Mouse (Mus musculus) telencephalon, adult 2 months (tissue): ENCODE data around the gene Zfp882.
"Not testable (repeated sequence)": the region's sequence is repeated elsewhere in the genome, so short reads cannot be mapped to it uniquely, and the experiment has no call there.

Source experiments
- DNase-seq: peaks from one replicate; pipeline ENCODE4 v3.0.0-alpha.2; 2011; ENCODE audit warnings: low read depth, low spot score

The Zfp882 gene

DNA sequence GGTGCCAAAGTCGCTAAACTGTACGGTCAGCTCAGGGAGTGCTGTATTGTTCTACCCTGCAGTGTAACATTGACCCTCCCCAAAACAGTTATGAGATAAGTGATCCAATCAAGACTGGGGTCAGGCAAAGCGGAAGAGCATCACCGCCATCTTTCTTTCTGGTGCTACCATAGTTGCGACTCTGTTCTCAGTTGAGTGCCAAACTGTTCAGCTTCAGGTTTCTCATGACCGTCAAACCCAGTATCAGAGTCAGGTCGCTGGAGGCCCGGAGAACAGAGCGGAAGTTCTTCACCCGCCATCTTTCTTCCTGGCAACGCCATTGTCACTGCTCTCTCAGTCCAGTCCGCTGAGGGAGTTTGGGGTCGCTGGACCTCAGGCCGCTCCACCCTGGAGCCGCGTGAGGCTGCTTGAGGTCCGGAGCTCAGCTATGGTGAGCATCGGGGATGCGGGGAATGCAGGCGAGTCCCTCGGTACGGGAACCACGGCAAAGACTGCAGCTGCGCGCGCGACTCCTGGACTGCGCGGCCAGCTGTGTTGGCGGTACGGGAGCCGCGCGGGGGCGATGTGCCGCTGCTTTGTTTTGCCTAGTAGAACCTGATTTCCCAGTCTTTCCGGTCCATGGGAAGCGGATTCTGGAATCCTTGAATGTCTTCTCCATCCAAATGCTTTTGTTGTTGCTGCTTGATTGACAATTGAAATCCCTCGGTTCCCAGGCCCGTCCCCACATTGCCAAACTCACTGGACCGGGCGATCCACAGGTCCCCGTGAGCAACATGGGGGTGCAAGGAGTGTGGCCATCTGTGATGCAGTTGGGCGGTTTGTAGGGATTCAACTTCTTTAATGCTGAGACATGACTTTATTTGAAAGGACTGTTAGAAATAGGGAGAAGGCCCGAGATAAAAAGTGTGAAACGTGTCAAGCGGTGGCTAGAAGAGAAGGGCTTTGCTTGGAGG, at the start of gene Zfp882, which contains the start of gene Zfp617:
Zfp882 (plus strand) TSS at position 300 of the 953 bp plus-strand sequence.
Zfp617 (plus strand) TSS at position 327 of the 953 bp plus-strand sequence.
- DNase-seq = peak; percentile 94

DNA sequence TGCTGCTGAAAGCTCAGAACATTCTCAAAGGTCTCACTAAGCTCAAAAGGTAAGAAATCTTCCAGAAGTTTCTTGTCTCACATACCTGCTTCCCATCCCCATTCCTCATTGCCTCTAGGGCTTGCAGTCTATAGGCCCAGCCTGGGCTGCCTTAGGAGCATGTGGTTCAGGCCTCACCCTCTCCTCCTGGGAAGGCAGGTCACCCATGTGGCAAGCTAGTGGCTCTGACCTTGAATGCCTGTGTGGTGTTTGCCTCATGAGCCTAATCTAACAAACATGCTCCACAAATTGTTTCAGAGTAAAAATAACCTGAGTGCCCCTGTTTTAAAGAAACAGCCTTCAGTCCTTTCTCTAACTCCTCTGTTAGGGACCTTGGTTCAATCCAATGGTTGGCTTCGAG, 46.9 kb upstream of the Zfp882 start:
- DNase-seq = not testable (repeated sequence)

- not testable (repeated sequence) for DNase-seq
Observed at GRCm38 (mm10) chr8:71862038-71862437, 46.4 kb upstream of the Zfp882 start.

DNA sequence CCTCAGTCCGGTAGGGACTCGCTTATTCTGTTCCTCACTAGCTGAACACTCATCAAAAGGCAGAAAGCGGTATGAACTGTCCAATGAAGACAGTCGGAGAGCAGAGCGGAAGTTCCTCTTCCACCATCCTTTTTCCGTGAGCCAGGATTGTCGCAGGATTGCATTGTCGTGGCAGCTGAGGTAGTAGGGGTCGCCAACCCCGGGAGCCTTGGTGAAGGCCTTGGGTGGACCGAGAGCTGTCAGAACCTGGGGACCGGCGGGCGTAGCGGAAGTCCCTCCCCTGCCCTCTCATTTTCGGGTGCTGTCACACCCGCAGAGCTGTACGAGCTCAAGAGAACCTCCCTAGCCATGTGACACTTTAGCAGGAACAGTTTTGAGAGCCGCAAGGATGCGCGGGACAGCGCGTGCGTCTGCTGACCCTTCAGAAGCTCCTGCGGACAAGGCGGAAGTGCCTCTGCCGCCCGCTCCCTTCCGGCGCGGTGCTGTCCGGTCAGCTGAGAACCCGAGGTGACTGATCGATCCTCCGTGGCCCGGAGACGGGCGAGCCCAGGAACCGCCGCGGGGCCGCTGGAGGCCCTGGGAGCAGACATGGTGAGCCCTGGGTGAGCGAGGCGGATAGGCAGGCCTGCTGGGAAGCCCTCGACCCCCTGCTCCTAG, 26.7 kb upstream of the Zfp882 start, which contains the start of gene Zfp709:
Zfp709 (plus strand) TSS at position 402 of the 657 bp plus-strand sequence.
- DNase-seq = peak; percentile 85

GRCm38 (mm10) chr8:71900666-71901065, 7.7 kb upstream of the Zfp882 start:
- not testable (repeated sequence) for DNase-seq

DNA sequence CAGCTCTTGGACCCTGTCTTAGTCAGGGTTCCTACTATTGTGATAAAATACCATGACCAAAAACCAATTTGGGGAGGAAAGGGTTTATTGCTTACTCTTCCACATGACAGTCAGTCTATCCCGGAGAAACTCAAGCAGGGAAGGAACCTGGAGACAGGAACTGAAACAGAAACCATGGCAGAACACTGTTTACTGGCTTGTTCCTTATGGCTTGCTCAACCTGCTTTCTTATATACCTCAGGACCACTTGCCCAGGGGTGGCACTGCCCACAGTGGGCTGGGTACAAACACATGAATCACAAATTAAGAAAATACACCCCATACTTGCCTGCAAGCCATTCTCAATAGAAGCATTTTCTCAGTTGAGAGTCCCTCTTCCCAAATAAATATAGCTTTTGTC, 5.3 kb upstream of the Zfp882 start:
- not testable (repeated sequence) for DNase-seq

DNA sequence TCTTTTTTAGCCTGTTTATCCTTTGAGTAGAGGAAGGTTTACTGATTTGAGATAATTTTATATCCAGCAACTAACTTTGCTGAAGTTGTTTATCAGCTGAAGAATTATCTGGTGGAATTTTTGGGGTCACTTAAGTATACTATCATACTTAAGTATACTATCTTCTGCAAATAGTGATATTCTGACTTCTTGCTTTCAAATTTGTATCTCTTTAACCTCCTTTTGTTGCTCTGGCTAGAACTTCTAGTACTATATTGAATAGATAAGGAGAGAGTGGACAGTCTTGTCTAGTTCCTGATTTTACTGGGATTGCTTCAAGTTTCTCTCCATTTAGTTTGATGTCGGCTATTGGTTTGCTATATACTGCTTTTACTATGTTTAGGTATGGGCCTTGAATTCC, 1.6 kb upstream of the Zfp882 start:
- no peak for DNase-seq

DNA sequence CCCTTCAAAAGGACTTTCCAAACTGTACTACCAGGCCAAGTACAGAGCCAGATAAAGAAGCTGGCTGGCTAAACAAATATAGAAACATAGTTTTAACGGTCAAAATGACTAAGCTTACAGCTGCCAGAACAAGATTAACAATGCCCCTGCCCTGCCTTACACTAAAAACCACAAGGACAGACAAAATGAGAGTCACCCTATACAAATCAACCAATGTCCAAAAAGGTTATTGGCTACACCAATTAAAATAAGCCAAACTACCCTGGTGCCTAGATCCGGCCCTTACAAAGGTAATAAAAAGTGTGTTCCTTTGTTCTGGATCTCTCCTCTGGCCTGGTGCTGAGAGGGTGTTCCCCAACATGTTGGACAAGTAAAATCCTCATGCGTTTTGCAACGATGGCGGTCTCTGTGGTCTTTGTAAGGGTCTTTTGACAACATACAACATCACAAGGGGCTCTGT, 580 bp upstream of the Zfp882 start:
- no peak for DNase-seq

- DNase-seq = no peak
Observed at GRCm38 (mm10) chr8:71912286-71912685, 3.9 kb downstream of the Zfp882 start.

DNA sequence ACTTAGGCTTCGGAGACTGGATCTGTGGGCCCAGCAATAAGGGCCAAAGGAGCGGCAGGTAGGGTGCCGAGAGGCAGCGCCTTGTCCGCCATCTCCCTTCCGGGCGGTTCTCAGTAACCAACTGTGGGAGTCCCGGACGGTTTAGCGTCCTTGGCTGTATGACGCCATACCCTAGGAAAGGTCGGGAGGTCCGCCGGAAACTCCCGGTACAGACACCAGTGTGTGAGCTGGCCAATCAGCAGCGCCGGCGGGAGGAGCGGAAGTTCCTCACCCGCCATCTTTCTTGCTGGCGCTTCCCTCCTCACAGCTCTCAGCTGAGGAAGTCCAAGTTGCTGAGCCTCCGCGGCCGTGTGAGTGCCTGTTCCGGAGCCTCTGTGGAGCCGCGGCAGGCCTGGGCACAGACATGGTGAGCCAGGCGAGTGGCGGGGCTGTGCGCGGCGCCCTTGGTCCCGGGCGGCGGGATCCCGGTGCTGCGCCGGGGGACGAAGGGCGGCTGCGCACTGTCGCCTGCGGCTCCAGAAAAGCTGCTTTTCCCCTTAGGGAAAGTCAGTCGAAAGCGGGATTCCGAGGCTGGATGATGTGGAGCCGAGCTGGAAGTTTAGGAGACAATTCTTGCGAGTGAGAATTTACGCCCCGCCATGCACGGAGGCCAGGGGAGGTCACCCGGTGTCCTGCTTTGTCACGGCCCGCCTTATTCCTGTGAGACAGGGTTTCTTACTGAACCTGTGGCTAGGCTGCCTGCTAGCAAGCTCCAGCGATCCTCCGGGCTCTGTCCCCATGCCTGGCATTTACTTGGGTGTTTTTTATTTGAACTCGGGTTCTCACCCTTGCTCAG, 14.4 kb downstream of the Zfp882 start:
- DNase-seq = peak; percentile 96

DNA sequence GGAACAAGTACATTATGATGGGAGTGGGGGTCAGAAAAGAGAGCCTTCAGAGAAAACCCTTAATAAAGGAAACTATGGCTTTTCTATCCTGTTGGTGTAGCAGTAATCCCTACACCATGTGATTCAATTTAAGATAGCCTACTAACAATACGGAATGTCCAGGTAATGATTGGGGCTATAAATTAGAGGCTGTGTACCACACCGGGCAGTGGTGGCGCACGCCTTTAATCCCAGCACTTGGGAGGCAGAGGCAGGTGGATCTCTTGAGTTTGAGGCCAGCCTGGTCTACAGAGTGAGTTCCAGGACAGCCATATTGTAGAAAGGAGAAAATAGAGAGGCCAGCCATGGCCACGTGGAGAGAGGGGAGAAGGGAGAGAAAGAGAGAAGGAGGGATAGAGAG, 17.4 kb downstream of the Zfp882 start:
- no peak for DNase-seq

GRCm38 (mm10) chr8:71926551-71926950, 18.1 kb downstream of the Zfp882 start:
- DNase-seq = no peak

GRCm38 (mm10) chr8:71927779-71928178, 19.4 kb downstream of the Zfp882 start:
- DNase-seq = no peak

DNA sequence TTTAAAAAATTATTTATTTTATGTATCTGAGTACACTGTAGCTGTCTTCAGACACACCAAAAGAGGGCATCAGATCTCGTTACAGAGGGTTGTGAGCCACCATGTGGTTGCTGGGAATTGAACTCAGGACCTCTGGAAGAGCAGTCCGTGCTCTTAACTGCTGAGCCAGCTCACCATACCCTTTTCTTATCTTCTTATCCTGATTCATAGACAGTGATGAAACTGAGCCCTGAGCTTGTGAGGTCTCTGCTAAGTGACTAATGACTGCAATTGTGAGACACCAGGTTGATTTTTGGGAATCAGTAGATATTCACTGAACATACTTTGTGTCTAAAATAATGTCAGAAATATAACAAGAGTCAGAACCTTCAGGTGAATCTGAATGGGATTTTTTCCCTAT, 29.6 kb downstream of the Zfp882 start:
- not testable (repeated sequence) for DNase-seq

DNA sequence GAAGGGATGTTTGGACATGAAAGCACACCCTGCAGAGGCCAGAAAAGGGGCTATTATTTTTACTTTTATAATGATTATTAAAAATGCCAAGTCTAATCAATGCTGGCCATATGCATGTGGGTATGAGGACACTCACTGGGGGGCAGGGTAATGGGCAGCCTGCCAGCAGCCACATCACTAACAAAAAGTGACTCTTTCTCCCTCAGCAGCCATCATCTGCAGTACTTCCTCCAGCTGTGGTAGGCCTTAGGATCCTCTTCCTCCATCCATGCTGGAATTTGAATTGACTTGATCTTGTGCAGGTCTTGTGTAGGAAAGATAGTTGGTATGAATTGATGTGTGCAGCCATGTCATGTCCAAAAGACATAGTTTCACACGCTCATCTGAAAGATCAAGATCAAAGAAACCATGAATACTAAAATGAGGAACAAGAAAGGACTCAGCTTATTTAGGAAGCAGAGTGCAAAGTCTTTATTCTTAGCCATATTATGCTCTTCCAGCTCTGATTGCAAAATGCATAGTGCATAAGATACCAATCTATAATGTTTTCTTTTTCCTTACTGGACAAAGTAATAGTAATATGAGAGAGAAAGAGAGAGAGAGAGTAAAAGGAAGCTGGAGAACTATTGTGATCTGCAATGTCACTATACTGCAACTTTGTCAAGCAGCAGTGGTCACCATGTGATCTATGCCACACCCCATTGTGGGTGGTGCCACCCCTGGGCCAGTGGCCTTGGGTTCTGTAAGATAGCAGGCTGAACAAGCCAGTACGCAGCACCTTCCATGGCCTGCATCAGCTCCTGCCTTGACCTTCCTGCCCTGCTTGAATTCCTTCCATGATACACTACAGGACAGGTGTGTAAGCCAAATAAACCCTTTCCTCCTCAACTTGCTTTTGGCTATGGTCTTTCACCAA, 32.1 kb downstream of the Zfp882 start:
- no peak for DNase-seq

GRCm38 (mm10) chr8:71941776-71942175, 33.4 kb downstream of the Zfp882 start:
- no peak for DNase-seq

- DNase-seq = no peak
Observed at GRCm38 (mm10) chr8:71948624-71949023, 40.2 kb downstream of the Zfp882 start.

GRCm38 (mm10) chr8:71950482-71951221, 42.2 kb downstream of the Zfp882 start, which contains the start of gene Zfp961:
Gene Zfp961 (plus strand): TSS chr8:71951038.
- peak; percentile 99 for DNase-seq

- DNase-seq = no peak
Observed at GRCm38 (mm10) chr8:71951436-71952161, 43.2 kb downstream of the Zfp882 start.
